ENCODE assay signal across 32 mouse cellular contexts in the genomic region with DNA sequence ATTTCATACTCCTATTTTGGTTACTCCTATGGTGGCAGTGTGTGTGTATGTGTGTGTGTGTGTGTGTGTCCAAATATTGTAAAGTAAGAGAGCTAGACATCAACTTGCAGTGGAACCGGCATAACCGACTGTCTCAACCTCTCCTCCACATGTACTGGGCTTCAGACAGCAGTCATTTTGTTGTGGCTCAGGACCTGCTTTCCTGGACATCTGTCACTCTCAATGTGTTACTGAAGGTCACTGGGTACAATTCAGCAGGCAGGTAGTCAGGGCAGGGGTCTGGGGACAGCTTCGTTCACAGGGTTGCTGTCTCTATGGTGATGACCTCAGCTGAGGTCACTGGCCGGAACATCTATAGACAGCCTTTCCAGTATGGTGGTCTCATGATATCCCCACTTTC.
"Had no signal": no experiment of that assay in that cellular context is flagged by ENCODE, and none has a peak within 500 bp of the region (broad histone marks: within the 10 kb centered on the region; RNA-seq: fewer than 3 reads in every experiment).

No protein-coding gene starts in this region.

- H3K27me3 ChIP-seq: limb, embryonic 12.5 days; limb, embryonic 13.5 days; limb, embryonic 15.5 days; liver, embryonic 13.5 days; liver, embryonic 15.5 days; lung, embryonic 15.5 days; midbrain, embryonic 12.5 days; midbrain, embryonic 13.5 days; midbrain, embryonic 15.5 days; neural tube, embryonic 12.5 days; neural tube, embryonic 13.5 days had no signal

- H3K9ac ChIP-seq: limb, embryonic 12.5 days; limb, embryonic 13.5 days; limb, embryonic 15.5 days; liver, embryonic 12.5 days; liver, embryonic 13.5 days; liver, embryonic 14.5 days; liver, embryonic 15.5 days; liver, postnatal 0 days; lung, embryonic 14.5 days; lung, embryonic 15.5 days; midbrain, embryonic 12.5 days; midbrain, embryonic 13.5 days; midbrain, embryonic 15.5 days; neural tube, embryonic 12.5 days; neural tube, embryonic 13.5 days had no signal

- H3K4me3 ChIP-seq: limb, embryonic 10.5 days; limb, embryonic 12.5 days; limb, embryonic 13.5 days; limb, embryonic 15.5 days; liver, embryonic 12.5 days; liver, embryonic 13.5 days; liver, embryonic 15.5 days; lung, embryonic 15.5 days; megakaryocyte, embryonic 14.5 days; midbrain, embryonic 10.5 days; midbrain, embryonic 12.5 days; midbrain, embryonic 13.5 days; midbrain, embryonic 15.5 days; myocyte; neural tube, embryonic 12.5 days; neural tube, embryonic 13.5 days had no signal

- DNase-seq: left cerebral cortex, postnatal 4 days; liver; liver, embryonic 13.5 days; liver, postnatal 0 days; lung, adult 18-20 months; lung, adult 2 months; lung, embryonic 14.5 days; lung, postnatal 10 days; lung, postnatal 14 days; lung, postnatal 36 days; lung, postnatal 4 days; midbrain, embryonic 14.5 days had no signal

- ATAC-seq: liver, embryonic 12.5 days; liver, postnatal 0 days; lung, postnatal 0 days; midbrain, embryonic 13.5 days; midbrain, embryonic 15.5 days; midbrain, embryonic 16.5 days had no signal

- H3K36me3 ChIP-seq: limb, embryonic 10.5 days; limb, embryonic 12.5 days; limb, embryonic 13.5 days; limb, embryonic 15.5 days; liver, embryonic 12.5 days; liver, embryonic 13.5 days; liver, embryonic 15.5 days; lung, embryonic 15.5 days; midbrain, embryonic 10.5 days; midbrain, embryonic 12.5 days; midbrain, embryonic 13.5 days; midbrain, embryonic 15.5 days; neural tube, embryonic 12.5 days; neural tube, embryonic 13.5 days had no signal

- H3K9me3 ChIP-seq: limb, embryonic 10.5 days; limb, embryonic 12.5 days; limb, embryonic 13.5 days; limb, embryonic 15.5 days; liver, embryonic 12.5 days; liver, embryonic 13.5 days; liver, embryonic 15.5 days; lung, embryonic 15.5 days; megakaryocyte, embryonic 14.5 days; midbrain, embryonic 10.5 days; midbrain, embryonic 12.5 days; midbrain, embryonic 13.5 days; midbrain, embryonic 15.5 days; neural tube, embryonic 12.5 days; neural tube, embryonic 13.5 days had no signal

- H3K4me2 ChIP-seq: limb, embryonic 12.5 days; limb, embryonic 13.5 days; limb, embryonic 15.5 days; liver, embryonic 11.5 days; liver, embryonic 12.5 days; liver, embryonic 13.5 days; liver, embryonic 15.5 days; lung, embryonic 14.5 days; lung, embryonic 15.5 days; midbrain, embryonic 12.5 days; midbrain, embryonic 13.5 days; midbrain, embryonic 15.5 days; neural tube, embryonic 12.5 days; neural tube, embryonic 13.5 days had no signal

- H3K4me1 ChIP-seq: limb, embryonic 15.5 days; lung, embryonic 15.5 days; midbrain, embryonic 15.5 days; neural tube, embryonic 12.5 days had no signal

- H3K27ac ChIP-seq: limb, embryonic 10.5 days; limb, embryonic 12.5 days; limb, embryonic 13.5 days; limb, embryonic 15.5 days; liver, embryonic 12.5 days; liver, embryonic 13.5 days; liver, embryonic 14.5 days; liver, embryonic 15.5 days; lung, embryonic 15.5 days; macrophage; midbrain, embryonic 10.5 days; midbrain, embryonic 12.5 days; midbrain, embryonic 13.5 days; midbrain, embryonic 15.5 days; neural tube, embryonic 12.5 days; neural tube, embryonic 13.5 days had no signal
